Mouse (Mus musculus): ENCODE measurements around the gene Snrpd3. TPM values are rescaled to one million over a fixed set of nuclear protein-coding genes. Genes with fewer than 3 reads are reported as not detected.
A peak's percentile ranks its signal among the peaks of the same experiment; 100 is the strongest.

The Snrpd3 gene
- total RNA-seq, 2 experiments from 2014 or later = 31.1 to 39.2 TPM

DNA sequence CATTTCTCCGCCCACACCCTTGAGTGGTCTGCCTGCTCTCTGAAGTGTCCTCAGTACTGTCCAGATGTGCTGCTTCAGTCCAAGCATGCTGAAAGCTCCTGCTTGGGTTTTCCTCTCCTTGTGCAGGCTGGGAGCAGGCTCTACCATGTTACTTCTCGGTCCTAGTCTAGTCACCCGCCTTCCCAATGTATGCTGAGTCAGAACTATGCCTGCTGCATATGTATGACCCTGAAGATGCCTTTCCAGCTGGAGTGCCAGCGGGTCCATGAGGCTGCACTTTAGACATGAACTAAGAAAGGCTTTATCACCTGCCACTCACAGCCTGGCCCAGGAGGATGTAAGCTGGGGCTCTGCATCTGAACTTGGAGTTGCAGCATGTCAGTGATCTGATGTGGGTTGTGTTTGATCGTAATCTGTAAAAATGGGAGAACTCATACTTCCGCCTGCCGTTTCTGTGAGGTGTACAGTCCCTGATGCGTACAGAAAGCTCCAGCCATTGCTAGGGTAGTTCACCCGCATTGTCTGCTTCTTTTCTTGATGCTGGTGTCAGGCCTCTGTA lies 14.3 kb downstream of the Snrpd3 start:
- ATAC-seq (ENCODE audit: poor library complexity, severe bottlenecking) = peak; percentile 61

DNA sequence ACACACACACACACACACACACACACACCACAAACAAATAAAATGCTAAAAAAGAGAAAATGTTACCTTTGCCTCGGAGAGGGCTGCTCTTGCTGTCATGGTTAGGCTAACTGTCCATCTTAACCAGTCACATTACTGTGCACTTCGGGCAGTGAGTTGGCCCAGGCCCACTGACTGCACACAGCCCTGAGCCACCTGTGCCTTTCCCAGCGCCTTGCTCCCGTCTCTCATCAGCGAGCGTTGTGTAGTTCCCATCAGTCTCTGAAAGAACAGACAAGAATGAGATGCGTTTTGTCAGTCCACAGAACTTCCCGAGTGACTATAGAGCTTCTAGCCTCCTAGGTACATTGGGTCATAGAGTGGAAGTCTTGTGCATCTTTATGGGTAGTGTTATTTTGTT lies 16.9 kb downstream of the Snrpd3 start:
- no peak for ATAC-seq (ENCODE audit: poor library complexity, severe bottlenecking)

DNA sequence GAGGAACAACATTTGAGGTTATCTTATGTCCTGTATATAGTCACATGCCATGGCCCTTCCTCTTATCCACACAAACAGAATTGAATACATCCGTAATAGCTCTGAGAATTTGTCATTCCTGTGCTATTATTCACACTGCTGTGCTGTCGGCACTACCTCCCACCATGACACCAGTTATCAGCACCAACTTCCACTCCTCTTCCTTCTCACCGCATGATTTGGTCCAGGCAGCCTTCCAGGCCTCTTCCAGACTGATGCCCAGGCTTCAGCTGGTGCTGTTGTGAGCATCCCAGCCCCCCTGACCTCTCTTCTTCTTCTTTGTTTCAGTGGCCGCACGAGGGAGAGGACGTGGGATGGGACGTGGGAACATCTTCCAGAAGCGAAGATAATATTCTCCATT lies 17.6 kb downstream of the Snrpd3 start:
- no peak for ATAC-seq (ENCODE audit: poor library complexity, severe bottlenecking)

DNA sequence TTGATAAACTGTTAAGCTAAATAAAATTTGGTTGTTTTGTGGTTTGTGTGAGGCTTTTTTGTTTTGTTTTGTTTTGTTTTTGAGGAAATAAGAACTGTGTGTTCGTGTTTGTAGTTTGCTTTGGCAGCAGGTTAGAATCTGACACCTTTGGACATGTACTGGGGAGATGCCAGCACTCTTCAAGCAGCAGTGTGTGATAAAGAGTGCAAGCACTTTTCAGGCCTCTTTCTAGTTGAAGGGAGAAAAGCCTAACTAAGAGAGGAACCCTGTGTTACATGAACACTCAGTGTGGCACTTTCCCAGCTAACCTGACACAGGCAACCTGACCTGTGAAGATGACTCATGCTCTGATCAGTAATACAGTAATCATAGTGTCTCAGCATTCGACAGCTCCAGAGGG lies 18.1 kb downstream of the Snrpd3 start:
- no peak for ATAC-seq (ENCODE audit: poor library complexity, severe bottlenecking)

DNA sequence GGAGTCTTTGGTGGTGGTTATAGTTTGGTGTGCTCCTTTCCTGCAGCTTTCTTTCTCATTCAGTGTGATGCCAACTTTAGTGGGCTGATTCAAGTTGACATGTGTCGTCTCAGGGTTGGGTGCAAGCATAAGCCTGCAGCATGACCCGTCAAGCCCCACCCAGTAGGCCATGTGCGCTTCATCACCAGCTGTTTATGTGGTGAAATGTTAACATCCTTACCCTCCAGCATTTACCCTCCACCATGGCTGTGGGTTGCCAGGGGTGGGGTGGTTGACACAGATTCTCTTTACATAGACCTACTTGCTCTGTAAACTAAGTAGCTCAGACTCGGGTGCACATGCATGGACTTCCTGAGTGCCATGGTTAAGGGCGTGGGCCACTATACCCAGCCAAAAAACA lies 18.8 kb downstream of the Snrpd3 start:
- ATAC-seq (ENCODE audit: poor library complexity, severe bottlenecking) = 0 out of 2 replicates have a peak, but pooled peaks have one; percentile 24

DNA sequence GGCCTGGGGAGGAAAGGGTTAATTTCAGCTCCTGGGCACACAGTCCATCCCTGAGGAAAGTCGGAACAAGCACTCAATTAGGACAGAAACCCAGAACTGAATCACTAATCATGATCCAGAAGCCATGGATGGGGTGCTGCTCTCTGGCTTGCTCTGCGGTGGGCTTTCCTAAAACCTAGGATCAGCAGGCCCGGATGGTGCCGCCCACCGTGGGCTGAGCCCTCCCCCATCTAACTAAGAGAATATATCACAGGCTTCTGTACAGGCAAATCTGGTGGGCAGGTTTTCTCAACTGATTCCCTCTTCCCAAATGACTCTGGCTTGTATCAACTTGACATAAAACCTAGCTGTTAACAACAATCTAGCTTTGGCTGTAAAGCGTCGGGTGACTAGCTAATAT lies 30.6 kb downstream of the Snrpd3 start:
- no peak for ATAC-seq (ENCODE audit: poor library complexity, severe bottlenecking)

DNA sequence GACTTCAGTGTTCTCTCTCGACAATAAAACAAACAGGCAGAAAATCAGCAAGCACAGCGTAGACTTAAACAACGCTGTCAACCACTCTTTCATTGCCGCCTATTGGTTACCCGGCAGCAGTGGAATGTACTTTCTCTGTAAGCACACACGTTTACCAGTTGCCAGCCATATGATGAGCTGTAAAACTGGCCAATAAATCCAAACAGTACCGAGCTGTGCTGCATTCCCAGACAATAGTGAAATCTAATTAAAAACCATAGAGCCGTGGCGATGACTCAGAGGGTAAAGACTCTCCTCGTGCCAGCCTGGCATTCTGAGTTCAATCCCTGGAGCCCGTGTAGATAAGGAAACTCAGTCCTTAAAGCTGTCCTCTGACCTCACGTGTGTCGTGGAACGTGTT lies 31.1 kb downstream of the Snrpd3 start:
- no peak for ATAC-seq (ENCODE audit: poor library complexity, severe bottlenecking)

DNA sequence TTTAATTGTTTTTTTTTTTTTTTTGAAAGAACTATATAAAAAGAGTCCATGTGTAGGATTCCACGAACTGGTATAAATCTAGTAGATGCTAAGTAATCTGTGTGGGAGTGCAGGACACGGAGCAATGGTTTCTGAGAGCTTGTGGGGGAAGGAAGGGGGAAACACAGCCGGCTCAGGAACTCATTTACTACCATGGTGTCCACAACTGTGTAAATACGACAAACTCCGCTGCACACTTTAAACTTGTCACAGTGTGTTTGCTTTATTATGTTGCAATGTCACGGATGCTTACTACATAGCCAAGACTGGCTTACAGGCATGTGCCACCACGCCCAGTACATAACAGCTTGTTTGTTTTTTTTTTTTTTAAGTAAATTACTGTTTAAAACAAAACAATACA lies 32.5 kb downstream of the Snrpd3 start:
- ATAC-seq (ENCODE audit: poor library complexity, severe bottlenecking) = no peak

DNA sequence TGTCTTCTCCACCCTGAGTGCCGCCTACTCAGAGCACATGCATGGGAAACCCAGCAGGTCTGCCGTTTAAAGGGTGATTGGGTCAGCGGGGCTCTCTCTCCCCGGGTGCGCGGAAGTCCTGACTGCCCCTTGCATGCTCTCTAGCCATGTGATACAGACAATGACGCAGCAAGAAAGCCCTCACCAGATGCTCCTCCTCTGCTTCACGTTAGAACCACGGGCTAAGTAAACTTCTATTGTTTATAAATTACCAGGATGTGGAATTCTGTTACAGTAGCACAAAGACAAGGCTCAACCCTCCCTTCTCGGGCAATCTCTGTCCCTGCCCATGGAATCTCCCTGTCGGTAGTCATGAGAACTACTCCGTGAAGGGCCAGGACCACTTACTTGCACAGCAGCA lies 33.8 kb downstream of the Snrpd3 start:
- ATAC-seq (ENCODE audit: poor library complexity, severe bottlenecking) = peak; percentile 90

DNA sequence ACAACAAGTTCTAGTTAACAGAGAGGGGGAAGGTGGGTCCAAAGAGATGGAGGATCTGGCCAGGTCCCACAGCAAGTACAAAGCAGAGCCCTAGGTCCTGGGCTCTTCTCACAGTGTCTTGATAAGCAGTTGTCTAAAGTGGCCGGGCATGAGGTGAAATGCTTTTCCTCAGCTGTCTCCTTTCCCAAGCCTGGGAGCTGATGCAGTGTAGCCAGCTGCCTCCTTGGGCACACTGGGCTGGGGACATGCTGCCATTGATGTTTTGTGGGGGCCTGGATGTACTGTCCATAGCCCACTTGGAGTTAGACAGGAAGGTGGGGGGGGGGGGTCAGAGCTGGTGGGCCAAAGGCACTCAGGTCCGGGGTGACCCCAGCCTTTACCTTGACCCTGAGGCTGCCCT lies 34.8 kb downstream of the Snrpd3 start:
- ATAC-seq (ENCODE audit: poor library complexity, severe bottlenecking) = no peak

DNA sequence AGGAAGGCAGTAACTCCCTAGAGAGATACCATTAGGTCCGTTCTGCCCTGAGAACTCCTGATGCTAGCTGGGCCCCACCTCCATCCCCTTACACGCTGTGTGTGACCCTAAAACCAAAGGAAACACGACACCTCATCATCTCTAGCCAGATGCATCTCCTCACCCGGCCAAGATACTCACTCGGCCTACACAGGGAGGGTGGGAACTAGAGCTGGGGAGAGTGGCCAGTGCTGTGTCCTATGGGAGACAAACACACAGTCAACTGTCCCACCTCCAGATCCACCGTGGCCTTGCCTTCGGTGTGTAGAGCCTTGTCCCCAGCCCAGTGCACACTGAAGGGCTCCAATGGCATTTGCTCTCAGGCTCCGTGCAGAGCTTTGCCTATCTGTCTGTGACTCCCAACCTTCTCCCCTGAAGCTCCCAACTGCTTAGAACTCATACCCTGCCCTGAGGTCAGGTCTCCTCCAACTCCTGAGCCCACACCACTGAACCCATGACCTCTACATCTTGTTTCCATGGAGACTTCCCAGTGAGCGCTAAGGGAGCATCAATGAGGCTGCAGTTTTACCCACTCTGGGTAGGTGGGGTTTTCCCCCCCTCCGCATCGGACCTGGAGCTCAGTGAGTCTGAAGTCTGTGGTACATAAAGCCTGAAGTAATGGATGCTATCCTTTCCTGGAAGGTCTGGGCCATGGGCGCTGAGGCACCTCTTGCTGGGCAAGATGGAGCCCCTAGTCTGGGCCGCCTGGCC lies 35.5 kb downstream of the Snrpd3 start:
- no peak for ATAC-seq (ENCODE audit: poor library complexity, severe bottlenecking)

DNA sequence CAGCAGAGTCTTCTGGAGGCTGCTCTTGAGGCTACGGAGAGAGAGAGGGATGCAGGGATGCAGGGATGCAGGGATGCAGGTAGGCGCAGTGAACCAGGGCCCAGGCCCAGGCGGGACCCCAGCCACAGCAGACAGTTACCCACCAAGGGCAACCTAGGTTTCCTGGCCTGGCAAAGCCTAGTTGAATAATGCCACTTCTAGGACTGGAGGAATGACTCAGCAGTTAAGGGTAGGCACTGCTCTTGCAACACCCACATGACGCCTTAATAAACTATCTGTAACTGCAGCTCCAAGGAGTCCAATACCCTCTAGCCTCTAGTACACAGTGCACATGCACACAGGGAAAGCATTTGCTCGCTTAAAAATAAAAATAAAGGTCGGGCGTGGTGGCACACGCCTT lies 36.7 kb downstream of the Snrpd3 start:
- ATAC-seq (ENCODE audit: poor library complexity, severe bottlenecking) = peak; percentile 55

DNA sequence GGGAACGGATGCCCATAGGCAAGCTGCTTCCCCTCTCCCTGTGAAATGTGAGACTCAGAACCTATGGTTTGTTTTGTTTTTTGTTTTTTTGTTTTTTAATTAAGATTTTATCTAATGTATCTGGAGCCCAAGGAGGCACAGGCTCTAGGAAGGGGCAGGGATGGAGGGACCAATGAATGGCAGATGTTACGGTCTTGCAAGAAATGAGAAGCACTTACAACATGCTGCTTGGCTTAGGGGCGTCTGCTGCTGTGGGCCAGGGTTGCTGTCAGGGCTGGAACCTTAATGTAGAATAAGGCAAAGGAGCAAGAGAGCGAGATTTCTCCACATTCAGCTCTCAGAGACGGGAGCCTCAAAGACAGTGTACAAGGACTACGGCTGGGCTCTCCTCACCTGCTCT lies 38.2 kb downstream of the Snrpd3 start:
- ATAC-seq (ENCODE audit: poor library complexity, severe bottlenecking) = no peak

DNA sequence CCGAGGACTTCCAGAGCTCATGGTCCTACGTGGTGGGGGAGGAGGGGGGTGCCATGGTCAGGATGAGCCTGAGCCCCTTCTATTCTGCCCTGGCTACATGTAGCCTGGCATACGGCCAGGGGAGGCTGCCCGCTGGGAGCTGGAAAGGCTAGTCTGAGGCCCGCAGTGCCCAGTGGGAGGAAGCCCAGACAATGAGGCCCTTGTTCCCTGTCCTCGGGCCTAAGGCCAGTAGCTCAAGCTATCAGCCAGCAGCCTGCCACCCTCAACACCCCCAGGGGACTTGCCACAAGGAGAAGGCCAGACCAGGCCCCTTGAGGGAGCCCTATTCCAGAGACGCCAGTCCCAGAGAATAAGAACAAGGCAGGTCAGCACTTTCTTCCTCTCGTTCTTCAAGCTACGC lies 38.7 kb downstream of the Snrpd3 start:
- ATAC-seq (ENCODE audit: poor library complexity, severe bottlenecking) = no peak

DNA sequence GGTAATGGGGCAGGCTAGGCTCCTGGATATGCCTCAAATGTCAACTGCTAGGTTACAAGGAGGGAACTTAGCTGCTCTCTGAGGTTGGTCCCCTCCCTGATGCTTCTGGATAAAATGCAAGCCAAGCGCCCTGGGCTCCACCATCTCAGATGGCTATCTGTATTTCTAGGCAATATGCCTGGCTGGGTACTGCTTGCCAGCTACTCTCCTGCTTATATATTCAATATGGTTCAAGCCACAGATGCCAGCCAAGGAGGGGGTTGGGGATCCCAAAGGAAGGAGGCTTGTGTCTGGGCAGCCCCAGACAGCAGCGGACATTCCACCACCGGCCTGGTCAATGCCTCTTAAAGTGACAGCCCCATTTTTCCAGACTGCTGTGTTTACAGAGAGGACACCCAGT lies 41.2 kb downstream of the Snrpd3 start:
- no peak for ATAC-seq (ENCODE audit: poor library complexity, severe bottlenecking)

DNA sequence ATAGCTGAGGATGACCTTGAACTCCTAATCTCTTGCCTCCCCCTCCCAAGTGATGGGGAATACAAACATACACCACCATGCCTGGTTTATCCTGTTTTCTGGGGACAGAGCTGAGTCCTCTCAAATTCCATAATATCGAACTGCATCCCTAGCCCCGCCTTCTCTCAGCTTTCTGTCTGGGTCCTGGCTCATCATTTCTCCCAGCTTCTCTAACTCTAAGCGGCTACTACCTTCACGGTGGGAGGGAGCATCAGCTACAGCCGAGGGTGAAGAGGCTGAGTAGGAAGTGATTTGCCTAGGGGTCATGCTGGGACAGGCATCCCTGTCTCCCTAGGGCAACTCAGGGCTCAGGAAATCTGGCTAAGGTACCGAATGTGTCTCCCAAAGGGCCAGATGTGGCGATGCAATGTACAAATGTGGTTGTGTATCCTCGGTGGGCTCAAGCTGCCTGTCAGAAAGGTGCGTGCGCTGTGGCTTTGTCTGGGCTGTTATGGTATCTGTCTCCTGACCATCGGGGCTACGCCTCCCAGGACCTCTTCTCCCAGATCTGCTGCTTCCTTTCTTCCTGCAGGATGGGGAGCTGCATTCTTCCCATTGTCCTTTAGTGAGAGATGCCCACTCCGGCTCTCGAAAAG lies 41.8 kb downstream of the Snrpd3 start:
- ATAC-seq (ENCODE audit: poor library complexity, severe bottlenecking) = no peak

DNA sequence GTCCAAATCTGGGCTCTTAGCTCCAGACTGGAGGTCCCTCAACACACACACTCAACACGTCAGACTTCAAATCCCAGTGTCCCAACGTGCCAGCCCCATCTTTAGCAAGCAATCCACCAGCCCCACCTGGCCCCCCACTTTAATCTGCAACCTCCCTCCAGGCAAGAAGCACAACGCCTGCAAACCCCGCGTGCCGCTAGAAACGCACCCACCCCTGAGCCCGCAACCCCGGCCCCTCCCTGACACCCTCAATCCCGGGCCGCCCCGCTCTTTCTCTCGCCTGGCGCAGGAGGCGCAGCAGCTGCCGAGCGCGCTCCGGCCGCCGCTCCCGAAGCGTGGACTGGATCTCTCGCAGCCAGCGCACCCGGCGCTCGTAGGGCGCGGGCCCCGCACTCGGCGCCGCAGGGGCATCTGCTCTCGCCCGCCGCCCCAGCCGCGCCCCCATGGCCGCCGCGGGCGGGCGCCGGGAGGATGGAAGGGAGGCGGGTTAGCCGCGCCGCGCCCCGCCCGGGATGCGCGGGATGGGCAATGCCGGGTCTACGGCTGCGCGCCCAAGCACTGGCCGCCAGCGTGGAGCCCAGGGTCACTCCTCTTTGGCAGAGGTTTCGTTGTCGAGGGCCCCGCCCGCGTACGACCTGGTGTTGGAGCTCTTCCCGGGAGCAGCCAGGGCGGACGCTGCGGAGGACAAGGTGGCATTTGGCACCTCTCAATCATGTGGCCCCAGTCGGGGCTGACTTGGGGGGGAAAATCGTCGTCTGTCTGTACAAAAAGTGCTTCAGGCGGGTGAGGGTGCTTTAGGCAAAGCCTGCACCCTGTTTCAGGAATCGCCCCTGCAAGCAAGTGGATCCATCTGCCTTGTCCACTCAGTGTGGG lies 42.6 kb downstream of the Snrpd3 start, which contains the start of gene Lrrc75b:
Gene Lrrc75b (minus strand): TSS at position 655 of the 873 bp plus-strand sequence.
- peak; percentile 20 for ATAC-seq (ENCODE audit: poor library complexity, severe bottlenecking)

DNA sequence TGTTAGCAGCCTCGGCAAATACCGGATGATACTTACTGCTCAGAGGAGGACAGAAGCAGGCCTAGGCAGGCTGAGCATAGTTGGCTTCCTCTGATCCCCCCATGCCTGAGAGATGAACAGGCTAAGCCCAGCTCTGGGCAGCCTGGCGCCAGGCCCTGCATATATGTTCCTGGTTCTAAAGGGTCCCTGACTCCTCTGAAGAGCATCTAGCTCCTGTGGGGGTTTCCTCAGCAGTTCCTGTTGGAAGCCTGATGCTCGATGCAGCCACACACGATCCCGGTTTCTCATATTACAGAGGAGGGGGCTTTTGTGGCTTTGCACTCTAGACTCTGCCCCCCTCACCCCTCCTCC lies 43.2 kb downstream of the Snrpd3 start:
- ATAC-seq (ENCODE audit: poor library complexity, severe bottlenecking) = no peak

DNA sequence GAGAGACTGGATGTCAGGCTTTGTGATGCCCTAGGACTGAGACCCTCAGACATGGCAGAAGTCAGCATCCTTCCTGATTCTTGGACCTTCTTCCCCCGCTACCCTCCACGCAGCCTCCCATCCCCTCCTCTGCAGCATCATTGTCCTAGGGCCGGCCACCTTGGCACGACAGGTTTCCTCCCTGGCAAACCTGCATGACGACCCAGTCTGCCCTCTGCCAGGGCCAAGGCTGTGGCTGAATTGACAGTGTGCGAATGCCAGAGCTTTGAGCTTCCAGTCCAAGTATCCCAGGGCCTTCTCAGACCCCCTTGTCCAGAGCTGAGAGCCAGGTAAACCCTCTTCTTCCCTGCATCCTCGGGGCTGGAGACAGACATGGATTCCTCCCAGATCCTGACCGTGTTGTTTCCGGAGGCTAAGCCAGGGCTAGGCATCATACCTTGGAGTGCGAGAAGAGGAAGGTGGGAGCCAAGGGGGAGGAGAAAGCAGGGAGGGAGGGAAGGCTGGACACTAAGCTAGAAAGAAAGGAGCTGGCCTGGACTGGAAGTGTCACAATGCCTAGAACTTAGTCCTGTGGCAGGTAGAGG lies 43.8 kb downstream of the Snrpd3 start, which contains the start of gene Ggt1:
Gene Ggt1 (plus strand): TSS at position 534 of the 584 bp plus-strand sequence.
- no peak for ATAC-seq (ENCODE audit: poor library complexity, severe bottlenecking)

DNA sequence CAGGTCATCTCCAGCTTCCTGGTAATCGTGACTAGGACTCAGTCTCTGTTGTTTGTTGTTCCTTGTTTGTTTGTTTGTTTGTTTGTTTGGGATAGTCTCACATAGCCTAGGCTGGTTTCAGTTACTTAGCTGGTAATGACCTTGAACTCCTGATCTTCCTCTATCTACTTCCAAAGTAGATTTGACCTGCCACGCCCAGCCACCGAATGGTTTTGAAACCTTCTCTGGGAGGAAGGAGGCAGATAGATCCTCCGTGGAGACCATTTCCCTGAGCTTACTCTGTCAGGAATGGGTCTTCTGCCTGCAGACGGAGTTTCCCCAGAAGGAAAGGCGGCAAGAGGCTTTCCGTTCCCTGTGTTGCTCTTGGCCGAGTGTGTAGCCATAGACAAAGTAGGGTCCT lies 45.2 kb downstream of the Snrpd3 start:
- no peak for ATAC-seq (ENCODE audit: poor library complexity, severe bottlenecking)

DNA sequence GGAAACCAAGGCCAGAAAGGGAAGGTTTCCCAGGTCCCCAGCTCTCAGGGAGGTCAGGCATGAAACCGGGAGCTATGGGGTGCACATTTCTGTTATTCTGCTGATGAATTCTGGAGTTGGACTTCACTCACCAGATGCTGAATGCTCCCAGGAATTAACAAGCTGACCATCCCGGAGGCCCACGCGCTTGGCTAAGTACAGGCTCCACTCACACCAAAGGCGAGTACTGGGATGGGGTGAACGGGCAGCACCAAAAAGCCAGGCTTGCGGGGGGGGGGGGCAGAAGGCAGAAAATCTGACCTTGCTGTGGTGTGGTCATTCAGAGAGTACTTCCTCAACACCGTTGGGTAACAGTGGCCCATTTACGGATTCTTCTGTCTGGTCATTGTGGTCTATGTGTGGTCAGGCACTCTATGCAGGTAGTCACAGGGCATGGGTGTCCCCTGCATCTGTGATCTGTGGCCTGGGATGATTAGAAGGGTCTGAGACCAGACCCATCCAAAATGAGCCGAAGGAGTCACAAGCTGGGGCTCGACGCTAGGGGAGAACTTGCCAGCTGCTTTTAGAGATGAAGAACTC lies 47.4 kb downstream of the Snrpd3 start:
- ATAC-seq (ENCODE audit: poor library complexity, severe bottlenecking) = peak; percentile 81

Data from megakaryocyte, adult 5-6 weeks (primary cell).